Mouse (Mus musculus): ENCODE results near the gene Ethe1. TPM values are rescaled to one million over a fixed set of nuclear protein-coding genes. Genes with fewer than 3 reads are reported as not detected.
A peak's percentile ranks its signal among the peaks of the same experiment; 100 is the strongest.

The Ethe1 gene
- polyA plus RNA-seq, 1 experiment from 2014 or later: 21.9 TPM

GRCm38 (mm10) chr7:24561450-24561849 is 25.9 kb upstream of the Ethe1 start:
- peaks cover 41% of the 10 kb centered on the region for H3K36me3 ChIP-seq
- 93% methylated on average over 4 of the region's 4 CpGs for WGBS
- no peaks in the 10 kb centered on the region for H3K27me3 ChIP-seq
- no peak overlapping the region for H3K27ac ChIP-seq (replicated peaks)
- H3K9ac ChIP-seq: no peak overlapping the region
- no peak overlapping the region for H3K4me3 ChIP-seq
- no peaks in the 10 kb centered on the region for H3K4me1 ChIP-seq (replicated peaks)
- no peak overlapping the region for H3K4me2 ChIP-seq
- H3K9me3 ChIP-seq: no peaks in the 10 kb centered on the region
- ATAC-seq (ENCODE audit: low read depth): no peak

- H3K9me3 ChIP-seq: no peaks in the 10 kb centered on the region
- H3K36me3 ChIP-seq: peaks cover 56% of the 10 kb centered on the region
- ATAC-seq (ENCODE audit: low read depth): no peak
- 92% methylated on average over 8 of the region's 8 CpGs for WGBS
- no peak overlapping the region for H3K4me3 ChIP-seq
- H3K9ac ChIP-seq: no peak overlapping the region
- no peak overlapping the region for H3K4me2 ChIP-seq
- no peak overlapping the region for H3K27ac ChIP-seq (replicated peaks)
- H3K4me1 ChIP-seq (replicated peaks): no peaks in the 10 kb centered on the region
- H3K27me3 ChIP-seq: no peaks in the 10 kb centered on the region
Observed at GRCm38 (mm10) chr7:24563191-24563836, 24.0 kb upstream of the Ethe1 start.

GRCm38 (mm10) chr7:24563837-24564206 is 23.5 kb upstream of the Ethe1 start:
- Histone ChIP-seq H3K4me2 (no peak overlapping the region), H3K9me3 (no peaks in the 10 kb centered on the region), H3K36me3 (peaks cover 61% of the 10 kb centered on the region), H3K27me3 (no peaks in the 10 kb centered on the region), H3K27ac (replicated peaks) (no peak overlapping the region), H3K4me1 (replicated peaks) (no peaks in the 10 kb centered on the region), H3K4me3 (no peak overlapping the region), H3K9ac (no peak overlapping the region)
- ATAC-seq (ENCODE audit: low read depth): no peak
- WGBS: 89% methylated on average over 4 of the region's 4 CpGs

- Histone ChIP-seq H3K27ac (replicated peaks) (no peak overlapping the region), H3K36me3 (peaks cover 66% of the 10 kb centered on the region), H3K4me1 (replicated peaks) (no peaks in the 10 kb centered on the region), H3K9ac (no peak overlapping the region), H3K4me3 (no peak overlapping the region), H3K4me2 (no peak overlapping the region), H3K27me3 (no peaks in the 10 kb centered on the region), H3K9me3 (no peaks in the 10 kb centered on the region)
- WGBS: 59% methylated on average over 6 of the region's 6 CpGs
- ATAC-seq (ENCODE audit: low read depth): peak; percentile 37; the same call in 1 of the 2 replicates
Observed at GRCm38 (mm10) chr7:24564607-24565265, 22.6 kb upstream of the Ethe1 start.

GRCm38 (mm10) chr7:24565627-24566026 is 21.7 kb upstream of the Ethe1 start:
- Histone ChIP-seq H3K9ac (no peak overlapping the region), H3K4me1 (replicated peaks) (no peaks in the 10 kb centered on the region), H3K4me2 (no peak overlapping the region), H3K27me3 (no peaks in the 10 kb centered on the region), H3K9me3 (no peaks in the 10 kb centered on the region), H3K4me3 (no peak overlapping the region), H3K27ac (replicated peaks) (no peak overlapping the region), H3K36me3 (peaks cover 66% of the 10 kb centered on the region)
- whole genome bisulfite sequencing: 97% methylated on average over 11 of the region's 11 CpGs
- no peak for ATAC-seq (ENCODE audit: low read depth)

GRCm38 (mm10) chr7:24566206-24566605 is 21.1 kb upstream of the Ethe1 start:
- Histone ChIP-seq H3K4me1 (replicated peaks) (no peaks in the 10 kb centered on the region), H3K9ac (no peak overlapping the region), H3K9me3 (no peaks in the 10 kb centered on the region), H3K27ac (replicated peaks) (no peak overlapping the region), H3K4me3 (no peak overlapping the region), H3K36me3 (peaks cover 66% of the 10 kb centered on the region), H3K4me2 (no peak overlapping the region), H3K27me3 (no peaks in the 10 kb centered on the region)
- 93% methylated on average over 9 of the region's 9 CpGs for WGBS
- ATAC-seq (ENCODE audit: low read depth): no peak

- Histone ChIP-seq H3K4me1 (replicated peaks) (no peaks in the 10 kb centered on the region), H3K36me3 (peaks cover 69% of the 10 kb centered on the region), H3K27ac (replicated peaks) (no peak overlapping the region), H3K4me2 (no peak overlapping the region), H3K4me3 (no peak overlapping the region), H3K27me3 (no peaks in the 10 kb centered on the region), H3K9me3 (no peaks in the 10 kb centered on the region), H3K9ac (no peak overlapping the region)
- WGBS: 93% methylated on average over 4 of the region's 4 CpGs
- ATAC-seq (ENCODE audit: low read depth): no peak
Observed at GRCm38 (mm10) chr7:24568512-24568911, 18.8 kb upstream of the Ethe1 start.

GRCm38 (mm10) chr7:24571071-24571470 is 16.3 kb upstream of the Ethe1 start:
- no peaks in the 10 kb centered on the region for H3K9me3 ChIP-seq
- no peaks in the 10 kb centered on the region for H3K4me1 ChIP-seq (replicated peaks)
- peaks cover 60% of the 10 kb centered on the region for H3K36me3 ChIP-seq
- no peaks in the 10 kb centered on the region for H3K27me3 ChIP-seq
- H3K9ac ChIP-seq: no peak overlapping the region
- H3K27ac ChIP-seq (replicated peaks): no peak overlapping the region
- no peak overlapping the region for H3K4me2 ChIP-seq
- 90% methylated on average over 4 of the region's 4 CpGs for WGBS
- no peak for ATAC-seq (ENCODE audit: low read depth)
- H3K4me3 ChIP-seq: no peak overlapping the region

- ATAC-seq (ENCODE audit: low read depth): no peak
- Histone ChIP-seq H3K9me3 (no peaks in the 10 kb centered on the region), H3K27ac (replicated peaks) (no peak overlapping the region), H3K4me1 (replicated peaks) (no peaks in the 10 kb centered on the region), H3K36me3 (peaks cover 47% of the 10 kb centered on the region), H3K27me3 (no peaks in the 10 kb centered on the region), H3K4me3 (no peak overlapping the region), H3K4me2 (no peak overlapping the region), H3K9ac (no peak overlapping the region)
- 60% methylated on average over 5 of the region's 5 CpGs for WGBS
Observed at GRCm38 (mm10) chr7:24572455-24572854, 14.9 kb upstream of the Ethe1 start.

GRCm38 (mm10) chr7:24574224-24574796 is 13.0 kb upstream of the Ethe1 start:
- Histone ChIP-seq H3K27ac (replicated peaks) (no peak overlapping the region), H3K9ac (no peak overlapping the region), H3K9me3 (no peaks in the 10 kb centered on the region), H3K4me3 (no peak overlapping the region), H3K4me1 (replicated peaks) (no peaks in the 10 kb centered on the region), H3K27me3 (no peaks in the 10 kb centered on the region), H3K36me3 (peaks cover 28% of the 10 kb centered on the region), H3K4me2 (no peak overlapping the region)
- 65% methylated on average over 12 of the region's 12 CpGs for WGBS
- ATAC-seq (ENCODE audit: low read depth): no peak; the same call in 1 of the 2 replicates

- no peaks in the 10 kb centered on the region for H3K4me1 ChIP-seq (replicated peaks)
- no peak overlapping the region for H3K9ac ChIP-seq
- 92% methylated on average over 10 of the region's 10 CpGs for WGBS
- no peak overlapping the region for H3K4me2 ChIP-seq
- H3K36me3 ChIP-seq: 0 out of 2 replicates have a peak, but pooled peaks cover 2% of the 10 kb centered on the region
- H3K9me3 ChIP-seq: no peaks in the 10 kb centered on the region
- H3K27me3 ChIP-seq: no peaks in the 10 kb centered on the region
- ATAC-seq (ENCODE audit: low read depth): no peak
- no peak overlapping the region for H3K4me3 ChIP-seq
- H3K27ac ChIP-seq (replicated peaks): no peak overlapping the region
Observed at GRCm38 (mm10) chr7:24577811-24578210, 9.5 kb upstream of the Ethe1 start.

GRCm38 (mm10) chr7:24584876-24585275 is 2.5 kb upstream of the Ethe1 start:
- Histone ChIP-seq H3K4me1 (replicated peaks) (peaks cover 13% of the 10 kb centered on the region), H3K4me2 (no peak overlapping the region), H3K4me3 (no peak overlapping the region), H3K9me3 (no peaks in the 10 kb centered on the region), H3K36me3 (no peaks in the 10 kb centered on the region), H3K27ac (replicated peaks) (no peak overlapping the region), H3K27me3 (peaks cover 25% of the 10 kb centered on the region), H3K9ac (no peak overlapping the region)
- 87% methylated on average over 6 of the region's 6 CpGs for WGBS
- ATAC-seq (ENCODE audit: low read depth): no peak
